Mouse (Mus musculus) heart, embryonic 14.5 days (tissue): ENCODE results near the gene Tgfb3. TPM values are rescaled to one million over a fixed set of nuclear protein-coding genes. Genes with fewer than 3 reads are reported as not detected.

ENCODE experiments used
- ATAC-seq: fragments of 200-750 bp; cut with Nextera tagmentation; 2 replicates; pipeline ENCODE4 v1.8.0; 2017; ENCODE audit warnings: low read depth, moderate TSS enrichment; ENCODE audit not compliant: insufficient number of reproducible peaks, insufficient read depth, low FRiP score
- H3K27ac ChIP-seq, 2 experiments: fragments of 200-500 bp in 1 of 2; fragments of 300-500 bp in 1 of 2; sonication (generic) in 1 of 2; replicated peaks in 1 of 2; 2 replicates each; pipeline ENCODE4 v1.5.1; 2012 to 2014; ENCODE audit warnings: low read depth in 2 of 2, low read length in 2 of 2, control low read depth in 1 of 2, mild to moderate bottlenecking in 1 of 2, mixed read lengths in 1 of 2; ENCODE audit not compliant: control insufficient read depth in 1 of 2, insufficient read depth in 1 of 2
- H3K27me3 ChIP-seq: fragments of 300-500 bp; sonication (generic); 2 replicates; pipeline ENCODE4 v1.6.1; 2014; ENCODE audit warnings: mild to moderate bottlenecking, low read length, control low read depth; ENCODE audit not compliant: control insufficient read depth, insufficient read depth
- H3K36me3 ChIP-seq: fragments of 300-500 bp; sonication (generic); 2 replicates; pipeline ENCODE4 v1.6.1; 2014; ENCODE audit warnings: mild to moderate bottlenecking, control low read depth, low read length, mixed read lengths; ENCODE audit not compliant: control insufficient read depth, insufficient read depth
- H3K4me1 ChIP-seq, 2 experiments: fragments of 200-500 bp in 1 of 2; fragments of 300-500 bp in 1 of 2; sonication (generic) in 1 of 2; 2 replicates each; pipeline ENCODE4 v1.6.1; 2012 to 2014; ENCODE audit warnings: low read length in 2 of 2, control low read depth in 1 of 2, mixed read lengths in 1 of 2; ENCODE audit not compliant: control insufficient read depth in 2 of 2, insufficient read depth in 2 of 2
- H3K4me2 ChIP-seq: fragments of 300-500 bp; sonication (generic); 2 replicates; pipeline ENCODE4 v1.6.1; 2014; ENCODE audit warnings: mild to moderate bottlenecking, low read length
- H3K4me3 ChIP-seq, 2 experiments: fragments of 200-500 bp in 1 of 2; fragments of 300-500 bp in 1 of 2; sonication (generic) in 1 of 2; 2 replicates each; pipeline ENCODE4 v1.5.1; 2012 to 2014; ENCODE audit warnings: low read length in 2 of 2, mild to moderate bottlenecking in 2 of 2, control low read depth in 1 of 2, low read depth in 1 of 2, moderate library complexity in 1 of 2; ENCODE audit not compliant: control insufficient read depth in 1 of 2, insufficient read depth in 1 of 2
- H3K9ac ChIP-seq: fragments of 300-500 bp; sonication (generic); 2 replicates; pipeline ENCODE4 v1.6.1; 2014; ENCODE audit warnings: mild to moderate bottlenecking, low read length
- H3K9me3 ChIP-seq: fragments of 300-500 bp; sonication (generic); 2 replicates; pipeline ENCODE4 v1.6.1; 2016; ENCODE audit warnings: low read length, control low read depth; ENCODE audit not compliant: control insufficient read depth
- WGBS: fragments of 180-500 bp; shearing (Covaris S2); extraction: QIAGEN DNeasy Blood & Tissue Kit; methylation state at CpG from one replicate; pipeline ENCODE4 v1.1.7; 2014; 5-methylcytosine and 5-hydroxymethylcytosine counted together
- polyA plus RNA-seq: library from polyadenylated mRNA; unstranded; fragments of >200 nt; fragmentation: Nextera tagmentation; extraction: Ambion mirVana; gene quantifications from 2 replicates; pipeline ENCODE4 v1.2.1, GENCODE M21; 2014

Gene Tgfb3
- polyA plus RNA-seq, 1 experiment from 2014 or later = 14.7 TPM

DNA sequence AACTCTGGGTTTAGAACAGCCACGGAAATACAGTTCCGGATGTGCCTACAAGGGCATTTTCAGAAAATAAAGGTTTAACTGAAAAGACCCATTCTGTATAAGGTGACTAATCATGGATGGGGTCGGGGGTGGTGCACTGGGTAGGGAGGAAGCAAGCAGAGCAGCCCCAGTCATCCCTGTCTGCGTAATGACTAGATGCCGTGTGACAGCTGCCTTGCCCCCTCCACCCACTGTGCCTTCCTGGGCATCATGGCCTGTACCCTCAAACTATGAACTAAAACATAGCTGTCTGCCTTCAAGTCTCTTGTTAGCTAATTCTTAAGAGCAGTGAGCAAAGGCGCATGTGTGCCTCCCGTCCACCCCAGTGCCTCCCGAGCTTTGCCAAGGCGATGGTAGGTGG lies 27.2 kb upstream of the Tgfb3 start:
- ATAC-seq = no peak
- Histone ChIP-seq H3K4me3 (no peak overlapping the region), H3K9me3 (no peaks in the 10 kb centered on the region), H3K36me3 (peaks cover 16% of the 10 kb centered on the region; the same call in 1 of the 2 replicates), H3K4me2 (no peak overlapping the region), H3K27ac (no peak overlapping the region), H3K4me1 (peaks cover 26 to 37% of the 10 kb centered on the region in 2 experiments), H3K9ac (no peak overlapping the region), H3K27me3 (no peaks in the 10 kb centered on the region)
- 90% methylated on average over 9 of the region's 9 CpGs for WGBS

- H3K4me3 ChIP-seq = no peak overlapping the region
- 67% methylated on average over 10 of the region's 10 CpGs for WGBS
- ATAC-seq = no peak
- H3K36me3 ChIP-seq = peaks cover 12% of the 10 kb centered on the region; the same call in 1 of the 2 replicates
- H3K27ac ChIP-seq = peak overlapping the region; percentile 95 to 99; a peak in 3 of 4 replicates
- no peaks in the 10 kb centered on the region for H3K27me3 ChIP-seq
- H3K4me1 ChIP-seq = peaks cover 32 to 42% of the 10 kb centered on the region in 2 experiments
- no peak overlapping the region for H3K9ac ChIP-seq
- H3K9me3 ChIP-seq = no peaks in the 10 kb centered on the region
- H3K4me2 ChIP-seq = no peak overlapping the region
These were observed 26.7 kb upstream of the Tgfb3 start for GRCm38 (mm10) chr12:86105546-86105945.

GRCm38 (mm10) chr12:86104297-86104696 lies 25.5 kb upstream of the Tgfb3 start:
- H3K4me1 ChIP-seq = peaks cover 34 to 41% of the 10 kb centered on the region in 2 experiments
- H3K36me3 ChIP-seq = peaks cover 10% of the 10 kb centered on the region; the same call in 1 of the 2 replicates
- ATAC-seq = peak; percentile 83
- H3K27ac ChIP-seq = peak overlapping the region; percentile 98 to 99
- no peak overlapping the region for H3K4me3 ChIP-seq
- no peaks in the 10 kb centered on the region for H3K9me3 ChIP-seq
- H3K9ac ChIP-seq = peak overlapping the region; percentile 70
- 32% methylated on average over 11 of the region's 11 CpGs for WGBS
- peak overlapping the region; percentile 40 for H3K4me2 ChIP-seq
- no peaks in the 10 kb centered on the region for H3K27me3 ChIP-seq

- Histone ChIP-seq H3K9ac (peak overlapping the region; percentile 70), H3K36me3 (0 out of 2 replicates have a peak, but pooled peaks cover 8% of the 10 kb centered on the region), H3K4me1 (peaks cover 34 to 41% of the 10 kb centered on the region in 2 experiments), H3K4me3 (no peak overlapping the region), H3K27ac (peak overlapping the region; percentile 98 to 99), H3K27me3 (no peaks in the 10 kb centered on the region), H3K9me3 (no peaks in the 10 kb centered on the region), H3K4me2 (peak overlapping the region; percentile 40)
- ATAC-seq = 0 out of 2 replicates have a peak, but pooled peaks have one; percentile 8
- 22% methylated on average over 8 of the region's 8 CpGs for WGBS
These were observed 25.0 kb upstream of the Tgfb3 start for GRCm38 (mm10) chr12:86103852-86104251.

GRCm38 (mm10) chr12:86103391-86103790 lies 24.6 kb upstream of the Tgfb3 start:
- Histone ChIP-seq H3K4me2 (peak overlapping the region; percentile 40), H3K9ac (peak overlapping the region; percentile 70), H3K27ac (peak overlapping the region; percentile 98 to 99), H3K27me3 (no peaks in the 10 kb centered on the region), H3K9me3 (no peaks in the 10 kb centered on the region), H3K4me1 (peaks cover 34 to 41% of the 10 kb centered on the region in 2 experiments), H3K4me3 (no peak overlapping the region), H3K36me3 (0 out of 2 replicates have a peak, but pooled peaks cover 3% of the 10 kb centered on the region)
- 50% methylated on average over 11 of the region's 11 CpGs for WGBS
- ATAC-seq = no peak

- 0 out of 2 replicates have a peak, but pooled peaks cover 1% of the 10 kb centered on the region for H3K36me3 ChIP-seq
- H3K4me2 ChIP-seq = no peak overlapping the region
- H3K27ac ChIP-seq = peak overlapping the region; percentile 59 to 99; a peak in 2 of 4 replicates
- H3K4me1 ChIP-seq = peaks cover 38 to 46% of the 10 kb centered on the region in 2 experiments
- ATAC-seq = no peak
- no peaks in the 10 kb centered on the region for H3K9me3 ChIP-seq
- no peak overlapping the region for H3K9ac ChIP-seq
- WGBS = 69% methylated on average over 8 of the region's 8 CpGs
- H3K4me3 ChIP-seq = no peak overlapping the region
- H3K27me3 ChIP-seq = no peaks in the 10 kb centered on the region
These were observed 23.8 kb upstream of the Tgfb3 start for GRCm38 (mm10) chr12:86102686-86103085.

DNA sequence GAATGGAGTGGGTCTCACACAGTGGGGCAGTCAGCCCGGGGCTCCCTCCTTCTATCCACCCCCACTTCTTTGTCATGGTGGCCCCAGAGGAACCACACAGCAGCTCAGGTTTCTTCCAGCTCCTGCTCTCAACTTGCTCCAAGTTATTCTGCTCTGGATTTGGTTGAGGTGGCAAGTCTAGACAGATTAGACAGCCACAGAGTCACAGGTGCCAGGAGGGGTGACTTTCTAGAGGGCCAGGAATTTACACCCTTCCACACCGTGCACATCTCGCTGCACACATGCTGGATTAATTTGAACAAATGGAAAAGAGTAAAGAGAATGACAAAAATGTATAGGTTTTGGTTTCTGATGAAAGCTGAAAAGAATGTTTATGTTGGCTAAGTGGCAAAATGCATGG lies 21.9 kb upstream of the Tgfb3 start:
- Histone ChIP-seq H3K9me3 (no peaks in the 10 kb centered on the region), H3K4me1 (peaks cover 41 to 52% of the 10 kb centered on the region in 2 experiments), H3K4me2 (no peak overlapping the region), H3K27ac (peak overlapping the region in 1 of 2 experiments; percentile 55; a peak in 2 of 4 replicates), H3K9ac (no peak overlapping the region), H3K27me3 (no peaks in the 10 kb centered on the region), H3K4me3 (no peak overlapping the region), H3K36me3 (no peaks in the 10 kb centered on the region)
- WGBS = 70% methylated on average over 3 of the region's 3 CpGs
- ATAC-seq = no peak

- 0 out of 2 replicates have a peak overlapping the region, but pooled peaks have one; percentile 3 for H3K9ac ChIP-seq
- WGBS = 39% methylated on average over 11 of the region's 11 CpGs
- H3K27ac ChIP-seq = peak overlapping the region; percentile 24 to 76
- no peaks in the 10 kb centered on the region for H3K9me3 ChIP-seq
- peaks cover 14% of the 10 kb centered on the region; the same call in 1 of the 2 replicates for H3K36me3 ChIP-seq
- no peaks in the 10 kb centered on the region for H3K27me3 ChIP-seq
- H3K4me1 ChIP-seq = peaks cover 23 to 28% of the 10 kb centered on the region in 2 experiments
- no peak for ATAC-seq
- no peak overlapping the region for H3K4me2 ChIP-seq
- H3K4me3 ChIP-seq = no peak overlapping the region
These were observed 18.9 kb upstream of the Tgfb3 start for GRCm38 (mm10) chr12:86097781-86098180.
